8 mouse cellular contexts compared by ENCODE assay signal in genomic region chr16:96357903-96358302, GRCm38 (mm10).
A peak's percentile ranks its signal among the peaks of the same experiment; 100 is the strongest.
DNase-seq lines count a peak whose midpoint lies in the region; ATAC-seq and TF ChIP-seq lines count a peak whose summit lies in the region.

No protein-coding gene starts in this region.

- no peak overlapping the region for H3K27ac ChIP-seq in cortical plate, adult 2 months (ENCODE audit: insufficient read depth, low read length)
- no peak overlapping the region for H3K27ac ChIP-seq in liver, postnatal 0 days (ENCODE audit: low read depth)
- H3K27ac ChIP-seq in neural tube, embryonic 12.5 days, result no peak overlapping the region

- WGBS in liver, postnatal 0 days (ENCODE audit: insufficient replicate concordance), result 9% methylated on average over 10 of the region's 10 CpGs
- 17% methylated on average over 10 of the region's 10 CpGs for WGBS in neural tube, embryonic 12.5 days

- no peaks in the 10 kb centered on the region for H3K36me3 ChIP-seq in liver, postnatal 0 days (replicated peaks; ENCODE audit: insufficient read depth, low read length)
- H3K36me3 ChIP-seq in neural tube, embryonic 12.5 days, result no peaks in the 10 kb centered on the region

- ATAC-seq in activated CD4-positive, CD25-positive, alpha-beta regulatory T cell, adult 4 months, result peak; percentile 79
- ATAC-seq in liver, postnatal 0 days, result peak; percentile 78
- no peak for ATAC-seq in neural tube, embryonic 12.5 days (ENCODE audit: low FRiP score, low read depth)

- TF ChIP-seq EP300 in liver, postnatal 0 days (IDR thresholded peaks at IDR 0.05; ENCODE audit: low read depth), result no peak

- peak overlapping the region; percentile 66 for H3K4me2 ChIP-seq in liver, postnatal 0 days (ENCODE audit: low read depth, low read length)
- H3K4me2 ChIP-seq in neural tube, embryonic 12.5 days (replicated peaks), result peak overlapping the region; percentile 53

- peak; percentile 64 for TF ChIP-seq CTCF in cortical plate, adult 2 months (IDR thresholded peaks at IDR 0.05; ENCODE audit: extremely low read depth, insufficient read depth, low read length)
- TF ChIP-seq CTCF in liver, postnatal 0 days (IDR thresholded peaks at IDR 0.05; ENCODE audit: low read depth), result peak; percentile 79

- H3K9ac ChIP-seq in liver, postnatal 0 days (replicated peaks), result no peak overlapping the region
- no peak overlapping the region for H3K9ac ChIP-seq in neural tube, embryonic 12.5 days

- no peaks in the 10 kb centered on the region for H3K27me3 ChIP-seq in liver, postnatal 0 days (ENCODE audit: insufficient read depth, low read length)
- no peaks in the 10 kb centered on the region for H3K27me3 ChIP-seq in neural tube, embryonic 12.5 days (replicated peaks)

- no peaks in the 10 kb centered on the region for H3K4me1 ChIP-seq in cortical plate, adult 2 months (ENCODE audit: control insufficient read depth, insufficient read depth, low read length)
- H3K4me1 ChIP-seq in liver, postnatal 0 days (ENCODE audit: insufficient read depth), result 0 out of 2 replicates have a peak, but pooled peaks cover 2% of the 10 kb centered on the region
- H3K4me1 ChIP-seq in neural tube, embryonic 12.5 days, result peaks cover 5% of the 10 kb centered on the region; the same call in 1 of the 2 replicates

- H3K9me3 ChIP-seq in liver, postnatal 0 days (ENCODE audit: low read length), result no peaks in the 10 kb centered on the region
- no peaks in the 10 kb centered on the region for H3K9me3 ChIP-seq in neural tube, embryonic 12.5 days

- TF ChIP-seq POLR2A in cortical plate, adult 2 months (IDR thresholded peaks at IDR 0.05; ENCODE audit: extremely low read depth, insufficient read depth, low read length), result no peak

- peak; percentile 69 for DNase-seq in CD4-positive helper T cell, adult 2 months (ENCODE audit: low read depth, low spot score)
- DNase-seq in heart, adult 18-20 months, result peak; percentile 67 to 71
- peak; percentile 72 for DNase-seq in kidney, adult 11 months
- DNase-seq in liver, postnatal 0 days, result peak; percentile 84
- DNase-seq in thymus, postnatal 0 days (ENCODE audit: low spot score), result peak; percentile 58

- H3K4me3 ChIP-seq in cortical plate, adult 2 months (ENCODE audit: insufficient read depth, low read length), result no peak overlapping the region
- H3K4me3 ChIP-seq in liver, postnatal 0 days (ENCODE audit: low read depth, low read length), result no peak overlapping the region; the same call in 1 of the 2 replicates
- peak overlapping the region; percentile 22; the same call in 1 of the 2 replicates for H3K4me3 ChIP-seq in neural tube, embryonic 12.5 days
